Mouse (Mus musculus) cerebellum, postnatal 10 days (tissue): Measurements from ENCODE around the gene Anxa11.
"Not testable (repeated sequence)": the region's sequence is repeated elsewhere in the genome, so short reads cannot be mapped to it uniquely, and the experiment has no call there.

Experiments
- DNase-seq, 2 experiments: peaks; one replicate each; pipeline ENCODE4 v3.0.0; 2021; ENCODE audit warnings: mixed read lengths in 2 of 2

Gene Anxa11

GRCm38 (mm10) chr14:25841579-25841978 lies 377 bp upstream of the Anxa11 start:
- DNase-seq = no peak

- DNase-seq = no peak
These were observed 690 bp downstream of the Anxa11 start for GRCm38 (mm10) chr14:25842688-25843003.

- DNase-seq = no peak
These were observed 2.4 kb downstream of the Anxa11 start for GRCm38 (mm10) chr14:25844372-25844771.

- no peak for DNase-seq
These were observed 4.0 kb downstream of the Anxa11 start for GRCm38 (mm10) chr14:25845832-25846383.

- no peak for DNase-seq
These were observed 4.6 kb downstream of the Anxa11 start for GRCm38 (mm10) chr14:25846516-25846915.

GRCm38 (mm10) chr14:25847660-25848059 lies 5.7 kb downstream of the Anxa11 start:
- no peak for DNase-seq

- DNase-seq = no peak
These were observed 6.3 kb downstream of the Anxa11 start for GRCm38 (mm10) chr14:25848237-25848636.

GRCm38 (mm10) chr14:25848708-25849107 lies 6.8 kb downstream of the Anxa11 start:
- DNase-seq = not testable (repeated sequence)

GRCm38 (mm10) chr14:25850433-25850832 lies 8.5 kb downstream of the Anxa11 start:
- no peak for DNase-seq

GRCm38 (mm10) chr14:25851189-25851588 lies 9.2 kb downstream of the Anxa11 start:
- no peak for DNase-seq

GRCm38 (mm10) chr14:25852121-25852561 lies 10.2 kb downstream of the Anxa11 start:
- DNase-seq = no peak

- DNase-seq = no peak
These were observed 11.3 kb downstream of the Anxa11 start for GRCm38 (mm10) chr14:25853295-25853694.

- no peak for DNase-seq
These were observed 11.9 kb downstream of the Anxa11 start for GRCm38 (mm10) chr14:25853717-25854452.

- no peak for DNase-seq
These were observed 13.4 kb downstream of the Anxa11 start for GRCm38 (mm10) chr14:25855241-25855885.

- DNase-seq = no peak
These were observed 15.2 kb downstream of the Anxa11 start for GRCm38 (mm10) chr14:25857168-25857621.

GRCm38 (mm10) chr14:25857940-25858339 lies 16.0 kb downstream of the Anxa11 start:
- DNase-seq = no peak

- no peak for DNase-seq
These were observed 20.0 kb downstream of the Anxa11 start for GRCm38 (mm10) chr14:25861771-25862530.

GRCm38 (mm10) chr14:25863721-25864120 lies 21.8 kb downstream of the Anxa11 start:
- DNase-seq = no peak

- no peak for DNase-seq
These were observed 23.3 kb downstream of the Anxa11 start for GRCm38 (mm10) chr14:25865251-25865650.

- no peak for DNase-seq
These were observed 24.4 kb downstream of the Anxa11 start for GRCm38 (mm10) chr14:25866384-25866783.

GRCm38 (mm10) chr14:25866832-25867231 lies 24.9 kb downstream of the Anxa11 start:
- DNase-seq = no peak

GRCm38 (mm10) chr14:25867834-25868233 lies 25.9 kb downstream of the Anxa11 start:
- DNase-seq = no peak

- DNase-seq = no peak
These were observed 26.8 kb downstream of the Anxa11 start for GRCm38 (mm10) chr14:25868706-25869105.
